Mouse (Mus musculus) heart, embryonic 10.5 days (tissue): Measurements from ENCODE around the gene Hivep2. TPM values are rescaled to one million over a fixed set of nuclear protein-coding genes. Genes with fewer than 3 reads are reported as not detected.
A peak's percentile ranks its signal among the peaks of the same experiment; 100 is the strongest.

ENCODE experiments used
- DNase-seq: peaks from one replicate; pipeline ENCODE4 v3.0.0-alpha.2; 2017; ENCODE audit warnings: low spot score
- H3K27ac ChIP-seq: fragments of 300-500 bp; sonication (generic); 2 replicates; pipeline ENCODE4 v1.5.1; 2016; ENCODE audit warnings: mild to moderate bottlenecking
- H3K27me3 ChIP-seq: fragments of 300-500 bp; sonication (generic); 2 replicates; pipeline ENCODE4 v1.6.1; 2016; ENCODE audit warnings: mild to moderate bottlenecking; ENCODE audit not compliant: poor library complexity, insufficient read depth, severe bottlenecking
- H3K36me3 ChIP-seq: fragments of 300-500 bp; sonication (generic); 2 replicates; pipeline ENCODE4 v1.6.1; 2016; ENCODE audit warnings: mild to moderate bottlenecking, moderate library complexity
- H3K4me1 ChIP-seq: fragments of 300-500 bp; sonication (generic); 2 replicates; pipeline ENCODE4 v1.6.1; 2016; ENCODE audit warnings: mild to moderate bottlenecking
- H3K4me3 ChIP-seq: fragments of 300-500 bp; sonication (generic); 2 replicates; pipeline ENCODE4 v1.5.1; 2016; ENCODE audit warnings: mild to moderate bottlenecking, moderate library complexity
- H3K9me3 ChIP-seq: fragments of 300-500 bp; sonication (generic); 2 replicates; pipeline ENCODE4 v1.6.1; 2016; ENCODE audit warnings: mild to moderate bottlenecking, moderate library complexity
- WGBS: fragments of 180-500 bp; shearing (Covaris S2); methylation state at CpG from one replicate; pipeline ENCODE4 v1.1.7; 2016; 5-methylcytosine and 5-hydroxymethylcytosine counted together
- polyA plus RNA-seq: library from polyadenylated mRNA; unstranded; fragments of >200 nt; fragmentation: Nextera tagmentation; extraction: Ambion mirVana; gene quantifications from 2 replicates; pipeline ENCODE4 v1.2.1, GENCODE M21; 2016

Gene Hivep2
- polyA plus RNA-seq, 1 experiment from 2014 or later, result 3.4 TPM

GRCm38 (mm10) chr10:14034790-14035189 is 68.9 kb downstream of the Hivep2 start:
- Histone ChIP-seq H3K27ac (no peak overlapping the region), H3K9me3 (no peaks in the 10 kb centered on the region), H3K4me1 (peaks cover 9% of the 10 kb centered on the region; the same call in 1 of the 2 replicates), H3K4me3 (no peak overlapping the region), H3K36me3 (no peaks in the 10 kb centered on the region), H3K27me3 (no peaks in the 10 kb centered on the region)
- 64% methylated on average over 7 of the region's 7 CpGs for WGBS
- DNase-seq, result no peak

GRCm38 (mm10) chr10:14035607-14036006 is 69.7 kb downstream of the Hivep2 start:
- Histone ChIP-seq H3K27me3 (no peaks in the 10 kb centered on the region), H3K9me3 (no peaks in the 10 kb centered on the region), H3K27ac (no peak overlapping the region), H3K4me3 (no peak overlapping the region), H3K36me3 (no peaks in the 10 kb centered on the region), H3K4me1 (peaks cover 9% of the 10 kb centered on the region; the same call in 1 of the 2 replicates)
- DNase-seq, result no peak
- 63% methylated on average over 5 of the region's 5 CpGs for WGBS

- no peaks in the 10 kb centered on the region for H3K9me3 ChIP-seq
- H3K27ac ChIP-seq, result no peak overlapping the region
- DNase-seq, result no peak
- WGBS, result 82% methylated on average over 6 of the region's 6 CpGs
- H3K27me3 ChIP-seq, result no peaks in the 10 kb centered on the region
- H3K36me3 ChIP-seq, result no peaks in the 10 kb centered on the region
- H3K4me3 ChIP-seq, result no peak overlapping the region
- peaks cover 15% of the 10 kb centered on the region; the same call in 1 of the 2 replicates for H3K4me1 ChIP-seq
Observed at GRCm38 (mm10) chr10:14036472-14036871, 70.6 kb downstream of the Hivep2 start.

- no peaks in the 10 kb centered on the region for H3K36me3 ChIP-seq
- DNase-seq, result no peak
- H3K4me1 ChIP-seq, result peaks cover 13% of the 10 kb centered on the region; the same call in 1 of the 2 replicates
- H3K27ac ChIP-seq, result no peak overlapping the region
- WGBS, result 87% methylated on average over 7 of the region's 7 CpGs
- H3K4me3 ChIP-seq, result no peak overlapping the region
- H3K27me3 ChIP-seq, result no peaks in the 10 kb centered on the region
- H3K9me3 ChIP-seq, result no peaks in the 10 kb centered on the region
Observed at GRCm38 (mm10) chr10:14037977-14038489, 72.2 kb downstream of the Hivep2 start.

- Histone ChIP-seq H3K4me1 (peaks cover 28% of the 10 kb centered on the region), H3K36me3 (no peaks in the 10 kb centered on the region), H3K27ac (no peak overlapping the region; the same call in 1 of the 2 replicates), H3K9me3 (no peaks in the 10 kb centered on the region), H3K4me3 (no peak overlapping the region), H3K27me3 (no peaks in the 10 kb centered on the region)
- 77% methylated on average over 9 of the region's 9 CpGs for WGBS
- peak; percentile 55 for DNase-seq
Observed at GRCm38 (mm10) chr10:14040716-14041470, 75.0 kb downstream of the Hivep2 start.

- no peaks in the 10 kb centered on the region for H3K27me3 ChIP-seq
- H3K4me1 ChIP-seq, result peaks cover 35% of the 10 kb centered on the region
- WGBS, result 61% methylated on average over 5 of the region's 5 CpGs
- H3K27ac ChIP-seq, result no peak overlapping the region
- H3K9me3 ChIP-seq, result no peaks in the 10 kb centered on the region
- DNase-seq, result peak; percentile 14
- H3K4me3 ChIP-seq, result no peak overlapping the region
- no peaks in the 10 kb centered on the region for H3K36me3 ChIP-seq
Observed at GRCm38 (mm10) chr10:14041606-14042005, 75.7 kb downstream of the Hivep2 start.

GRCm38 (mm10) chr10:14042539-14043348 is 76.9 kb downstream of the Hivep2 start:
- H3K27ac ChIP-seq, result no peak overlapping the region
- 85% methylated on average over 12 of the region's 12 CpGs for WGBS
- H3K4me1 ChIP-seq, result peaks cover 43% of the 10 kb centered on the region
- no peaks in the 10 kb centered on the region for H3K9me3 ChIP-seq
- H3K4me3 ChIP-seq, result no peak overlapping the region
- no peaks in the 10 kb centered on the region for H3K36me3 ChIP-seq
- no peaks in the 10 kb centered on the region for H3K27me3 ChIP-seq
- peak; percentile 39 for DNase-seq

GRCm38 (mm10) chr10:14043349-14043710 is 77.5 kb downstream of the Hivep2 start:
- peak; percentile 56 for DNase-seq
- no peak overlapping the region for H3K27ac ChIP-seq
- no peaks in the 10 kb centered on the region for H3K36me3 ChIP-seq
- H3K9me3 ChIP-seq, result no peaks in the 10 kb centered on the region
- 88% methylated on average over 4 of the region's 4 CpGs for whole genome bisulfite sequencing
- H3K27me3 ChIP-seq, result no peaks in the 10 kb centered on the region
- peaks cover 49% of the 10 kb centered on the region for H3K4me1 ChIP-seq
- no peak overlapping the region for H3K4me3 ChIP-seq

- peaks cover 56% of the 10 kb centered on the region for H3K4me1 ChIP-seq
- H3K9me3 ChIP-seq, result no peaks in the 10 kb centered on the region
- H3K27me3 ChIP-seq, result no peaks in the 10 kb centered on the region
- H3K27ac ChIP-seq, result peak overlapping the region; percentile 62
- H3K36me3 ChIP-seq, result no peaks in the 10 kb centered on the region
- no peak overlapping the region for H3K4me3 ChIP-seq
- WGBS, result 35% methylated on average over 14 of the region's 14 CpGs
- DNase-seq, result peak; percentile 80
Observed at GRCm38 (mm10) chr10:14044046-14044782, 78.3 kb downstream of the Hivep2 start.

GRCm38 (mm10) chr10:14044783-14045392 is 79.0 kb downstream of the Hivep2 start:
- H3K36me3 ChIP-seq, result no peaks in the 10 kb centered on the region
- no peaks in the 10 kb centered on the region for H3K27me3 ChIP-seq
- no peak for DNase-seq
- peaks cover 56% of the 10 kb centered on the region for H3K4me1 ChIP-seq
- 72% methylated on average over 5 of the region's 5 CpGs for WGBS
- no peaks in the 10 kb centered on the region for H3K9me3 ChIP-seq
- peak overlapping the region; percentile 88 for H3K27ac ChIP-seq
- no peak overlapping the region for H3K4me3 ChIP-seq

GRCm38 (mm10) chr10:14045745-14046144 is 79.9 kb downstream of the Hivep2 start:
- Histone ChIP-seq H3K27ac (peak overlapping the region; percentile 88), H3K9me3 (no peaks in the 10 kb centered on the region), H3K4me3 (no peak overlapping the region), H3K36me3 (no peaks in the 10 kb centered on the region), H3K4me1 (peaks cover 56% of the 10 kb centered on the region), H3K27me3 (no peaks in the 10 kb centered on the region)
- WGBS, result 27% methylated on average over 4 of the region's 4 CpGs
- DNase-seq, result no peak

- Histone ChIP-seq H3K4me3 (no peak overlapping the region), H3K36me3 (no peaks in the 10 kb centered on the region), H3K4me1 (peaks cover 51% of the 10 kb centered on the region), H3K27ac (peak overlapping the region; percentile 88), H3K9me3 (no peaks in the 10 kb centered on the region), H3K27me3 (no peaks in the 10 kb centered on the region)
- no peak for DNase-seq
- WGBS, result 15% methylated on average over 4 of the region's 4 CpGs
Observed at GRCm38 (mm10) chr10:14046171-14046651, 80.3 kb downstream of the Hivep2 start.
